Mouse (Mus musculus): Measurements from ENCODE around the gene Slco4a1.

- TF ChIP-seq EP300 (IDR thresholded peaks at IDR 0.05) (no peak), CTCF (IDR thresholded peaks at IDR 0.05) (no peak)
These were observed 29.3 kb downstream of the Slco4a1 start for GRCm38 (mm10) chr2:180485306-180485705.
